Comparison of ENCODE assay signal across 8 mouse cellular contexts in the genomic region with DNA sequence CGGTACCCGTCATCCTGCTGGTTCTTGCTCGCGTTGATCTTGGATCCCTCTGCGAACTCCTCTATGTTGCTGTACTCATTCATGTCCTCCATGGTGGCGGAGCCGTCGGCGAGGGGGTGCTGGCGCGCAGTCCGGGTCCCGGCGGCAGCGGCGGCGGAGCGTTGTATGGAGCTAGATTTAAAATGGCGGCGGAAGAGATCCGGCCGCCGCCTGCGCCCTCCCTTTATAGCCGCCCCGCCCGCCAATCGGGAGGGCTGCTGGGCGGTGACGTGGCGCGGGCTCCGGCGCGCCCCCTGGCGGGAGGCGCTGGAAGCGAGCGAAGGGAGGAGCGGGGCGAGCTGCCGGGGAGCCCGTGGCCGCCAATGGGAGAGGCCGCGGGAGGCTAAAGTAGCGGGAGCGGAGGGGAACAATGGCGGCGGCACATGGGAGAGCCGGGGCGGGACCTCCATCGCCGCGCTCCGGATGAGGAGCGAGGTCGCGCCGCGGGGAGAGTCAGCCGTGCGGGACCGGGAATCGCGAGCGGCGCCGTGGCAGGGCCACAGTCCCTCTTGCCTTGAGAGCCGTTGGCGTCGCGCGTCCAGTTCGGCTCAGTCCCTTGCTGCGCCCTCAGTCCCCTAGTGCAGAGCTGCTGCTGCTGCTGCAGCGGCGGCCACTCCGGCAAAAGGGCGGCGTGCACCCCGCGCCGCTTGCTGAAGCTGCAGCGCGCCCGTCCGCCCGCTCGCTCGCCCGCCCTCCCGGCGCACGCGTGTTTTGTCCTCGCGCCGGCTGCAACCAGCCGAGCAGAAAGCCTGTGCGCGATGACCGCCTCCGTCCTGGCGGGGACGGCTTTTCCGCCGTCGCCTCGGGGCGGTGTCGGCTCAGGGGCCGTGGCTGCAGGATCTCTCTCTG. TPM values are rescaled to one million over a fixed set of nuclear protein-coding genes. Genes with fewer than 3 reads are reported as not detected.
DNase-seq lines count a peak whose midpoint lies in the region; ATAC-seq and TF ChIP-seq lines count a peak whose summit lies in the region.

No protein-coding gene starts in this region.

- no peaks in the 10 kb centered on the region for H3K27me3 ChIP-seq in Patski
- H3K27me3 ChIP-seq in hindbrain, embryonic 12.5 days, result no peaks in the 10 kb centered on the region

- H3K9ac ChIP-seq in hindbrain, embryonic 12.5 days, result peak overlapping the region; percentile 99

- CTCF ChIA-PET in Patski (lab: Charles Lee), result interaction anchor here (1.1 to 3.0 kb wide), 9 partner anchors 10 to 111 kb away, joined by 3 to 8 read pairs (median 4); no protein-coding TSS in a partner anchor

- H3K9me3 ChIP-seq in hindbrain, embryonic 12.5 days (replicated peaks), result no peaks in the 10 kb centered on the region

- peak overlapping the region; percentile 99 for H3K27ac ChIP-seq in hindbrain, embryonic 12.5 days

- WGBS in hindbrain, embryonic 12.5 days, result under 1% methylated on average over 105 of the region's 113 CpGs

- POLR2A ChIA-PET in Patski (lab: Charles Lee), result interaction anchor here (1.0 to 1.9 kb wide), 4 partner anchors 9 to 87 kb away, joined by 3 to 8 read pairs (median 4); no protein-coding TSS in a partner anchor

- peak overlapping the region; percentile 73 for H3K4me2 ChIP-seq in hindbrain, embryonic 12.5 days (replicated peaks)

- DNase-seq in Patski (ENCODE audit: low read depth, low spot score), result peak; percentile 65
- DNase-seq in cerebellum, postnatal 10 days, result peak; percentile 99
- peak; percentile 94 to 96 for DNase-seq in frontal cortex, postnatal 10 days (ENCODE audit: low spot score in 2 of 2)
- peak; percentile 97 to 98 for DNase-seq in layer of hippocampus, postnatal 14 days (ENCODE audit: low spot score in 2 of 2)
- DNase-seq in lung, postnatal 10 days, result peak; percentile 97
- DNase-seq in ovary, postnatal 14 days (ENCODE audit: low spot score), result peak; percentile 99
- DNase-seq in thymus, postnatal 10 days (ENCODE audit: low spot score in 2 of 2), result peak; percentile 93 to 99

- no peak for TF ChIP-seq CTCF in Patski (IDR thresholded peaks at IDR 0.05)

- peak; percentile 86 for ATAC-seq in Patski
- peak; percentile 74 for ATAC-seq in hindbrain, embryonic 12.5 days (ENCODE audit: low FRiP score)

- H3K4me1 ChIP-seq in hindbrain, embryonic 12.5 days, result peaks cover 31% of the 10 kb centered on the region

- peak overlapping the region; percentile 96 for H3K4me3 ChIP-seq in hindbrain, embryonic 12.5 days

- in situ Hi-C loops in Patski (cut with MboI; ENCODE audit: low pct_unique_long_range_greater_than_20kb), result loop anchor here (5.0 to 25.0 kb wide), 3 partner anchors 64 to 827 kb away; a partner anchor contains a TSS

- peaks cover 21% of the 10 kb centered on the region for H3K36me3 ChIP-seq in hindbrain, embryonic 12.5 days

RNA-seq across cellular contexts. Expression of a gene that starts 0.5 kb away (rescaled TPM):
- 171 TPM for polyA plus RNA-seq in Patski (2021)
- polyA plus RNA-seq in hindbrain, embryonic 12.5 days (2016; fragmentation: Nextera tagmentation; extraction: Ambion mirVana), result 258 and 273 TPM in 2 replicates
- 100 to 1,000 TPM; 160 to 187 TPM for total RNA-seq in layer of hippocampus, postnatal 14 days (2021)

RNA-seq across cellular contexts. Expression of a gene that starts 0.8 kb away (rescaled TPM):
- 24.8 TPM for polyA plus RNA-seq in Patski (2021)
- 38.0 and 39.2 TPM in 2 replicates for polyA plus RNA-seq in hindbrain, embryonic 12.5 days (2016; fragmentation: Nextera tagmentation; extraction: Ambion mirVana)
- 10 to 100 TPM; 50.2 to 52.1 TPM for total RNA-seq in layer of hippocampus, postnatal 14 days (2021)

Comparison
In these comparisons a context has a peak if more than half of its experiments do, and no peak if none do; other contexts are left out.
1. Peak in every context shown above with its lines: DNase-seq, ATAC-seq, H3K4me3 ChIP-seq and H3K27ac ChIP-seq.